Mouse (Mus musculus): ENCODE measurements around the gene Slc39a8. TPM values are rescaled to one million over a fixed set of nuclear protein-coding genes. Genes with fewer than 3 reads are reported as not detected.

The Slc39a8 gene
- total RNA-seq, 2 experiments from 2014 or later = 5.9 to 6.2 TPM

DNA sequence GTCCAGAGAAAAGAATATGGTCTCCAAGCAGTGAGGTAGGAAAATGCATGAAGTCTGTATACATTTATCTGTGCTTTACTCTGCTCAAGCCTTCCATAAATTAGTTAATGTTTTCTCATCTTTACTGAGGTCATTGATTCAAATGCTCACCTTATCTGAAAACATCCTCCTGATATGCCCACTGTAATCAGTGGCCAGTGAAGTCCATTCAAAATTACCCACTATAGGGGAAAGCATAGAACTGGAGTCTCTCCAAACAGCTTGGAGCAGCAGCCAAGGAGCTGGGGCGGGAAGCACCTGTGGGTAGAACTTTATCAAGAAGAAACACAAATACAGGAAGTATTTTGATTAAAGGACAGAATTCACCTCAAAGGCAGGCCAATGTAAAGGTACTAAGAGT lies 19.8 kb downstream of the Slc39a8 start:
- no peak for DNase-seq (ENCODE audit: low spot score in 2 of 2)

DNA sequence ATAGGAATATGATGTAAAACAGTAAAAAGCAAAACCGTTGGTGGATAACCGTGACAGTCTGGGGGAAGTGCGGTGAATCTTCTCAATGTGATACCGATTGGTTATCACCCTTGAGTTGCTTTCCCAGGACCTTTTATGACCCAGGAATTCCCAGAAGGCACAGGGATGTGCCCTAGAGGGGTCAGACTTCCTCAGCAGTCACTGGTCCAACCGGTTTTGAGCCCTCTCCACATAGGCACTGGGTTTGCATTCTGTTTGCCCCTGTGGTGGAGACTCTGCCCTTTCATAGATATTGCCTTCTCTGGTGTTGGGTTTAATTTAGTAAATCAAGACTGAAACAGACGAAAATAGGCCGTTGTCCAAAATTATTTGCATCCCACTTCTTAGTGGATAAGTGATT lies 20.8 kb downstream of the Slc39a8 start:
- no peak for DNase-seq (ENCODE audit: low spot score in 2 of 2)

- DNase-seq (ENCODE audit: low spot score in 2 of 2) = no peak
These were observed 26.5 kb downstream of the Slc39a8 start for GRCm38 (mm10) chr3:135851607-135852006.

DNA sequence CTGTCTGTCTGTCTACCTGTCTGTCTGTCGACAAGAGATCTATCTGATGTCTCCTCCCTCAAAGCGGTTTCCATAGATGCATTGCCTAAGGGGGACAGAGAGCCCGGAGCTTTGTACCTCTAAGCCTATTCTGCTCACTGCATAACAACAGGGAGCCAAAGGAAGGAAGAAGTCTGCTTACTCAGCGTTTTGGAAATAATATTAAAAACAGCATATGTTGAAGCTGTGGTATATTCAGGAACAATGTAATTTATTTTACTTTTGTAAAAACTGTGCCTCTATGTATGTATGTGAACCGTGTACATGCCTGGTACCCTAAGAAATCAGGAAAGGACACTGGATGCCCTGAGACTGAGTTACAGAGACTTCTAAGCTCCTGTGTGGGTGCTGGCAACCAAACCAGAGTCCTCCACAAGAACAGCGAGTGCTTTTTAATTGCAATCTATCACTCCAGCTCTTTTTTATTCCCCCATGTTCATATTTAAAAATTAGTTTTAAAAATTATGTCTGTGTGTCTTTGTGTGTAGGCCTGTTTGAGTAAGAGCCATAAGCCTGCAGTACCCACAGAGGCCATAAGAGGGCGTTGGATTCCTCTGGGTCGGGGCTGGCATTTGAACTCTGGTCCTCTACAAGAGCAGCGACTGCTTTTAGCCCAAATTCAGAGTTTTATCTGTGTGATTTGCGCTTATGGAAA lies 28.7 kb downstream of the Slc39a8 start:
- DNase-seq (ENCODE audit: low spot score in 2 of 2) = no peak

DNA sequence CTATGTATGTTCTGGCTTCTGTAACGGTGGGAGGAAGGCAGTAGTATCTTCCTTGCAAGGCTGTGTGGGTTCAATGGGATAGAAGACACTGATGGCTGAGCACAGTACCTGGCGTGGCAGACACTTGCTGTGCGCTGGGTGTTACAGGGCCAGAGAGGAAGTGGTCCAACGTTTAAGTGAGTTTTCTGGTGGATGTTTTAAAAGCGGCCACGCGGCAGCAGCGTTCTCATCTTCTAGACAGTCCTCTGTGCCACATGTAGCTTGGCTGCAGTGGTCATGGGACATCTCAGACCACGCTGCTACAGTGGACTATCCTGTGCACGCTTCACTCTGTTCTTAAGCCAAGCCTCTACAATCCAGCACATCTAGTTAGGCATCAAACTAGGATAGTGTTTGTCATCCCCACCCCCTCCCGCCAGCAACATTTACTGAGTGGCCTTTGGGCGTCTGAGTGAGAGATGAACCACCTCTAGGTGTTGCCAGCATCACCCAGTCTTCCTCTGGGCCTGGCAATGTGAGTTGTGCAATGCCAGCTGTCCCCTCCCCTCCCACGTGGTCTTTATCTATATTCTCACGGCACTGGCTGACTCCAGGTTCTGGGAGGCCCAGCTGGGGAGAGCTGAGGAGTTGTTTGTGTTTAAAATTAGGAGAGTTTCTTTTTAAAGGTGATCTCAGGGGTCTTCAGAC lies 29.4 kb downstream of the Slc39a8 start:
- no peak for DNase-seq (ENCODE audit: low spot score in 2 of 2)

GRCm38 (mm10) chr3:135854985-135855340 lies 29.9 kb downstream of the Slc39a8 start:
- DNase-seq (ENCODE audit: low spot score in 2 of 2) = no peak

GRCm38 (mm10) chr3:135856303-135856702 lies 31.2 kb downstream of the Slc39a8 start:
- no peak for DNase-seq (ENCODE audit: low spot score in 2 of 2)

DNA sequence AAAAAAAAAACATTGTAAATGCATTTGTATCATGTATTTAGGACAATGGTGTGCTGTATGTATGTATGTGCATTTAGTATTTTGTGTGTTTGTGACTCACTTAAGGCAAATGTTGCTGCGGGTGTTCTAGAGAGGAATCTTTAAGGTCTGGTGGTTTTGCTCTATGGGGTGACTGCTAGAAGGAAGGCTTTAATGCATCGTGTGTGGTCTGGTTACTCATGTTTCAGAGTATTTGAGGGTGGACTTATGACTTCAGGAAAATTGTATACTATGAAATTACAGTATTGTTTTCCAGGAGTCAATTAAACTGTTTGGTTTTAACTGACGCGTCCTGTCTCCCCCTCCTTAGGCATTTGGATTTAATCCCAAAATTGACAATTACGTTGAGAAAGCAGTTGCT lies 32.1 kb downstream of the Slc39a8 start:
- DNase-seq (ENCODE audit: low spot score in 2 of 2) = no peak

- peak in 1 of 2 experiments; percentile 13 for DNase-seq (ENCODE audit: low spot score in 2 of 2)
These were observed 34.4 kb downstream of the Slc39a8 start for GRCm38 (mm10) chr3:135859431-135859830.

DNA sequence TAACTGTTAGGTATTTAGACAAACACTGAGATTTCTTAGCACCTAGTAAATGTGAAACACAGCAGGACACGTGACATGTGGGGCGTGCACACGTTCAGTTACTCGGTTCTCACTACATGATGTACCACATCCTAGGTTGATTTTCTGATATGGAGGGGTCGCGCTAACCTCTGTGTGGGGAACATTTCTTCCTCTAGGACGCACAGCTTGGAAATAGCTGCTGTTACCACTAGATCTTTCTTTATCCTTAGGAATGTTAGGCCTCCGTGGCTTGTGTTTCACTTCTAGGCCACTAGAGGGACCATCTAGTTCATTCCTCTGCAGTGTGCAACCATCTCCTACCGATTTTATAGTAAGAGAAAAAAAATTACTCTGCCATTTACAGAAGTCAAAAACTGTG lies 37.7 kb downstream of the Slc39a8 start:
- DNase-seq (ENCODE audit: low spot score in 2 of 2) = peak; percentile 36 to 57

GRCm38 (mm10) chr3:135869041-135869440 lies 44.0 kb downstream of the Slc39a8 start:
- DNase-seq (ENCODE audit: low spot score in 2 of 2) = no peak

- no peak for DNase-seq (ENCODE audit: low spot score in 2 of 2)
These were observed 47.2 kb downstream of the Slc39a8 start for GRCm38 (mm10) chr3:135872325-135872724.

DNA sequence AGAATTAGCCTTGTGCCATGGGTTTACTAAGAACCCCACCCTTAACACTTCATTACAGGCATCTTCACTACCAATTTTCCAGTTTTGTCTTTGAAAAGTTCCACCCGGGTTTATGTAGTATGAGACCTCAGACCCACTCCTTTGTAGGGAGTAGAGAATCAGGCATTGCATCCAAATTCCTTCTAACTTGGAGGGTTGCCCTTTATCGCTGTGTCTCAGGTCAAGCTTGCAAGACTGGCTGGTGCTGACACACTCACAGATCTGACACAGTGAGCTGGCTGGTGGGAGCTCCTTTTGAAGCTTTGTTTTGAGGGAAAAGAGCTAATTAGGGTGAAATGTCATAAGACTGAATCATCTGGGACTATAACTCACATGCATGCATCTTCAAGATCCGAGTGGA lies 48.5 kb downstream of the Slc39a8 start:
- no peak for DNase-seq (ENCODE audit: low spot score in 2 of 2)

DNA sequence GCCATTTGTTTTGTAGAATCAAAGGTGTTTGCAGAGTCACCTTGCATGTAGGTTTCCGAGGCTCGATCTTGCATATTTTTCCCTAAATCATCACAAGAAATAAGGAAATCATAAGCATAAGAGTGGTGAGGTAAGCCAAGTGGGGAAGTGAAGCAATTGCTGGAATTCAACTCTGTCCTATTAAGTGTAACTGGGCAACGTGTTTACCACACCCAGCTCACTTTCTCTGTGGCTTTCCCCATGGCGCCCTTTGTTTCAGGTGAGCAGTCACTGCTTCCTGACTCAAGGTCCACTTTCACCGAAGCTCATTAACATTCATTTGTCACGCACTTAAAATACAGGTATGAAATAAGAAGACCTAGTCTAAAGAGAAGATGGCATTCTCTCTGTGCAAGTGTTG lies 53.0 kb downstream of the Slc39a8 start:
- no peak for DNase-seq (ENCODE audit: low spot score in 2 of 2)

GRCm38 (mm10) chr3:135885927-135886658 lies 61.0 kb downstream of the Slc39a8 start:
- no peak for DNase-seq (ENCODE audit: low spot score in 2 of 2)

DNA sequence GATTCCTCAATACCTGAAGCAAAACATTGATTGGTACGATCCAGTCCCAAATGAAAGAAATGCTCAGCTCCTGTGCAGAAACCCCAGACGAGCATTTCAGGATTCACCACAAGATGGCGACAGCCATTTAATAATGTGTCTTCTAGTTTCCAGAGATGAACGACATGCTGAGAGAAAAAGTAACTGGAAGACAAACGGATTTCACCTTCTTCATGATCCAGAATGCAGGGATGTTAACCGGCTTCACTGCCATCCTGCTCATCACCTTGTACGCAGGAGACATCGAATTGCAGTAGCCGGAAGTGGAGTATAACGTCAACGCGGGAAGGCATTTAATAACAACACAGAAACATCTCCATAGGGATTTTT lies 61.6 kb downstream of the Slc39a8 start:
- peak; percentile 85 to 94 for DNase-seq (ENCODE audit: low spot score in 2 of 2)

DNA sequence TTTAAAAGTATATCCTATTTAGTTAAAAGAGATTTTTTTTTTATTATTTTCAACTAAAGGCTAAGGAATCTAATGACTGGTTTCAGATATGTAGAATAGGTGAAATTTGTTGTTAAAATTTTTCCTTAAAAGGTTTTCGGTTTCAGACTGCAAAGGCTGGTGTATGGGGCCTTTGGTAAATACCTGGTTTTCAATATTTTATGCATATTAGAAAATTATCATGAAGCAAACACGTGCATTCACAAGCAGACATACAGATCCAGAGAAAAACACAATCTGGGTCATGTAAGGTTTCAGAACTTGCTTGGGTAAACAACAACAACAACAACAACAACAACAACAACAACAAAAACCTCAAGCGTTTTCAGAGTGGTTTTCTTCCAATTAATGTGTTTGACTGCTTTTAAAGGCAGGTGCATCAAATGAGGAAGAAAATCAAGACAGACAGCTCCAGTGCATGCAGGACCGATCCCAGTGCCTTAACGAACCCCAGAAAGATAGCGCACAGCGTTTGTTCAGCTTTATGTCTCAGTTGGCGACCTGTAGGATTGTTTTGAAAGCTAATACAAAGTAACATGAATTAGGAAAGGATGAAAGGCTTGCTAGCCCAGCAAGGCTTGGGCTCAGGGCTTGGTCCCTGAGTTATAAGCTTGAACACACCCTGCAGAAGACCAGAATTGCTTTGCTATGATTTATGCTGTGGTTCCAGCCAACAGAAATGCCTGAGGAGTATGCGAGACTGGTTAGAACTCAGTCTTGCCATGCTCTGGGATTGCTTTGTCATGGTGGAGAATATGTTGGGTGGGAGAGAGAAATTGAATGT lies 62.2 kb downstream of the Slc39a8 start:
- peak in 1 of 2 experiments; percentile 17 for DNase-seq (ENCODE audit: low spot score in 2 of 2)

DNA sequence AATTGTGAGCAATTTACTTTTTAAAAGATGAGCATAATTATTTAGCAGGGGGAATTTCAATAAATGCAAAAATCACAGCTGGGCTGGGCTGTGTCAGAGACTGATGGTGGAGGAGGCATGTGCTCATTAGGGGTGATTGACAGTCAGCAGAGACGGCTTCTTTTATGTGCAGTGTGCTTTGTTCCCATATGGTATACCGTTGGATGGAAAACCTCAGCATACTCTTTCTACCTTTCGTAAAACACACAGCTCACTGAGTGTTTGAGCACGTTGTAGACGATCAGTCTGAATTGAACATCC lies 62.7 kb downstream of the Slc39a8 start:
- peak in 1 of 2 experiments; percentile 59 for DNase-seq (ENCODE audit: low spot score in 2 of 2)

DNA sequence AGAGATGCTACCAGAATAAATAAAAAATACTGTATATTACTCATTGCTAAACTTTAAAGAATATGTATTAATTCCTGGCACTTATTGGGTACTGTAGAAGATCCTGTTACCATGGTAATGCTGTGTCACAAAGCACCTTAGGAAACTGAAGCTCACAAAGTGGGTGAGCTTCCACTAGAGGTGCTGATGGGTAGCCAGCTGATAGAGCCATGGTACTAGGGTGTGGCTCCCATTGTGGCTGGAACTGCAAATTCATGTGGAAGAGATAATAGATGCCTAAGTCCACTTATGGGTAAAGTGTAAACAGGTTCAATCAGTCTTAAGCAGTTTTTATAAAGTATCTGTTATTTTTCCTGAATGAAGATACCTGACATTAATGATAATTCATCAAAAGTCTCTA lies 64.3 kb downstream of the Slc39a8 start:
- DNase-seq (ENCODE audit: low spot score in 2 of 2) = no peak

GRCm38 (mm10) chr3:135903366-135903765 lies 78.3 kb downstream of the Slc39a8 start:
- no peak for DNase-seq (ENCODE audit: low spot score in 2 of 2)

DNA sequence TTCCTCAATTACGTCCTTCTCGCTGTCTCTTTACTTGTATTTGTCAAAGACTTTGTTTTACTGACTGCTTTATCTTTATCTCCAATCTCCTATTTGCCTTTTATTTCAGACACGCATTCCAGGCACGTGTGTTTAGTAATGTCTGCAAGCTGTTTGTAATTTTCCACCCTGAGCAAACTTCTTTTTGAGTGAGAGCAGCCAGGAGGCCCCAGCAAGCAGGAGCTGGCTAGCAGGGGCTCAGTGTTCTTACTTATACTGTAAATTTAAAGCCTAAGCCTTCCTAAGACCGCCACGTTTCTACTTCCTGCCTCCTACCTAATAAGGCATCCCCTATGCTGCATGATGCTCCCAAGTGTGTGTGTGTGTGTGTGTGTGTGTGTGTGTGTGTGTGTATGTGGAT lies 79.8 kb downstream of the Slc39a8 start:
- no peak for DNase-seq (ENCODE audit: low spot score in 2 of 2)

DNA sequence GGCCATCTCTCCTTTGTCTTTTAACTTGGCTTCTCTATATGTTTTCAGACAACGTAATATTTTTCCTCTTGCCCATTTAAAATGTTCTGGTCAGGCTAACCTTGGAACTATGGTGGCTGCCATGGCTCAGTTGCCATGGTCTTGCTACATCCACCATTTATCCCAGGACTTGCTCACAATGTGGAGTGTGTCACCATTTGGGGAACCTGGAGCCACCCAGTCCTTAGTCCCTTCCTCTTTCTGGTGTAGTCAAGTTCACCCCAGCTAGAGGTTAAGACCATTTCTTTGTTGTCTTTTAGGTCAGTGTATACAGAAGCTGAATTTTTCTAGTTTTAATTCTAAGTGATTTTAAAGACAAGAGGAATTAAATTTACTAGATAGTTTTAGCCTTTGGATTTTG lies 80.7 kb downstream of the Slc39a8 start:
- no peak for DNase-seq (ENCODE audit: low spot score in 2 of 2)
